Mouse (Mus musculus) hindbrain, embryonic 11.5 days (tissue): ENCODE measurements around the gene Trnp1. TPM values are rescaled to one million over a fixed set of nuclear protein-coding genes. Genes with fewer than 3 reads are reported as not detected.

ENCODE experiments used
- ATAC-seq: fragments of 200-750 bp; cut with Nextera tagmentation; 2 replicates; pipeline ENCODE4 v1.8.0; 2017; ENCODE audit warnings: mild to moderate bottlenecking, moderate TSS enrichment, moderate library complexity; ENCODE audit not compliant: low FRiP score
- DNase-seq: peaks from one replicate; pipeline ENCODE4 v3.0.0-alpha.2; 2015; ENCODE audit warnings: low spot score
- H3K27ac ChIP-seq: fragments of 300-500 bp; sonication (generic); 2 replicates; pipeline ENCODE4 v1.5.1; 2014; ENCODE audit warnings: mild to moderate bottlenecking, low read depth, low read length
- H3K27me3 ChIP-seq: fragments of 300-500 bp; sonication (generic); 2 replicates; pipeline ENCODE4 v1.6.1; 2014; ENCODE audit warnings: mild to moderate bottlenecking, low read length, moderate library complexity, mixed read lengths; ENCODE audit not compliant: control insufficient read depth, insufficient read depth
- H3K36me3 ChIP-seq: fragments of 300-500 bp; sonication (generic); 2 replicates; pipeline ENCODE4 v1.6.1; 2014; ENCODE audit warnings: mild to moderate bottlenecking, low read length, moderate library complexity, mixed read lengths; ENCODE audit not compliant: control insufficient read depth, insufficient read depth
- H3K4me1 ChIP-seq: fragments of 300-500 bp; sonication (generic); replicated peaks from 2 replicates; pipeline ENCODE4 v1.6.1; 2014; ENCODE audit warnings: low read length, mixed read lengths; ENCODE audit not compliant: control insufficient read depth, insufficient read depth
- H3K4me2 ChIP-seq: fragments of 300-500 bp; sonication (generic); replicated peaks from 2 replicates; pipeline ENCODE4 v1.6.1; 2014; ENCODE audit warnings: mild to moderate bottlenecking, low read depth, low read length
- H3K4me3 ChIP-seq: fragments of 300-500 bp; sonication (generic); 2 replicates; pipeline ENCODE4 v1.5.1; 2014; ENCODE audit warnings: low read depth, low read length
- H3K9ac ChIP-seq: fragments of 300-500 bp; sonication (generic); 2 replicates; pipeline ENCODE4 v1.6.1; 2014; ENCODE audit warnings: low read depth, low read length
- H3K9me3 ChIP-seq: fragments of 300-500 bp; sonication (generic); 2 replicates; pipeline ENCODE4 v1.6.1; 2016; ENCODE audit warnings: low read length; ENCODE audit not compliant: control insufficient read depth
- WGBS: fragments of 180-500 bp; shearing (Covaris S2); extraction: QIAGEN DNeasy Blood & Tissue Kit; methylation state at CpG from one replicate; pipeline ENCODE4 v1.1.7; 2014; 5-methylcytosine and 5-hydroxymethylcytosine counted together
- polyA plus RNA-seq: library from polyadenylated mRNA; unstranded; fragments of >200 nt; fragmentation: Nextera tagmentation; extraction: Ambion mirVana; gene quantifications from 2 replicates; pipeline ENCODE4 v1.2.1, GENCODE M21; 2014

Gene Trnp1
- polyA plus RNA-seq, 1 experiment from 2014 or later = 1.7 TPM

- H3K4me2 ChIP-seq = no peak overlapping the region
- no peaks in the 10 kb centered on the region for H3K9me3 ChIP-seq
- no peaks in the 10 kb centered on the region for H3K27me3 ChIP-seq
- WGBS = 57% methylated on average over 5 of the region's 5 CpGs
- H3K4me3 ChIP-seq = no peak overlapping the region
- H3K4me1 ChIP-seq = peaks cover 5% of the 10 kb centered on the region; the same call in 1 of the 2 replicates
- no peaks in the 10 kb centered on the region for H3K36me3 ChIP-seq
- H3K9ac ChIP-seq = no peak overlapping the region
- no peak for ATAC-seq
- DNase-seq = no peak
- no peak overlapping the region for H3K27ac ChIP-seq
These were observed 51.0 kb downstream of the Trnp1 start for GRCm38 (mm10) chr4:133447366-133447765.

- Histone ChIP-seq H3K4me1 (peaks cover 7% of the 10 kb centered on the region), H3K4me3 (no peak overlapping the region), H3K27me3 (no peaks in the 10 kb centered on the region), H3K27ac (no peak overlapping the region), H3K4me2 (no peak overlapping the region), H3K36me3 (no peaks in the 10 kb centered on the region), H3K9ac (no peak overlapping the region), H3K9me3 (no peaks in the 10 kb centered on the region)
- WGBS = 94% methylated on average over 5 of the region's 5 CpGs
- ATAC-seq = no peak
- DNase-seq = no peak
These were observed 52.6 kb downstream of the Trnp1 start for GRCm38 (mm10) chr4:133445727-133446126.

- no peaks in the 10 kb centered on the region for H3K36me3 ChIP-seq
- H3K4me1 ChIP-seq = peaks cover 12% of the 10 kb centered on the region; the same call in 1 of the 2 replicates
- H3K9me3 ChIP-seq = no peaks in the 10 kb centered on the region
- H3K4me2 ChIP-seq = no peak overlapping the region
- no peak overlapping the region for H3K9ac ChIP-seq
- DNase-seq (no peak), ATAC-seq (no peak)
- WGBS = 43% methylated on average over 5 of the region's 5 CpGs
- no peak overlapping the region for H3K27ac ChIP-seq
- H3K27me3 ChIP-seq = no peaks in the 10 kb centered on the region
- no peak overlapping the region for H3K4me3 ChIP-seq
These were observed 55.3 kb downstream of the Trnp1 start for GRCm38 (mm10) chr4:133443085-133443484.

- Histone ChIP-seq H3K27me3 (no peaks in the 10 kb centered on the region), H3K9me3 (no peaks in the 10 kb centered on the region), H3K4me2 (no peak overlapping the region), H3K36me3 (no peaks in the 10 kb centered on the region), H3K4me1 (peaks cover 12% of the 10 kb centered on the region; the same call in 1 of the 2 replicates), H3K4me3 (no peak overlapping the region), H3K9ac (no peak overlapping the region), H3K27ac (no peak overlapping the region)
- no peak for ATAC-seq
- DNase-seq = no peak
- WGBS = 48% methylated on average over 3 of the region's 3 CpGs
These were observed 56.2 kb downstream of the Trnp1 start for GRCm38 (mm10) chr4:133442194-133442593.

Other genes starting within 250 kb of the Trnp1 start
- gene Sytl1, start 235.4 kb downstream of the Trnp1 start, polyA plus RNA-seq = 0.59 and 1.2 TPM in 2 replicates
- gene Tmem222, start 220.8 kb downstream of the Trnp1 start, polyA plus RNA-seq = 80.7 and 82.8 TPM in 2 replicates
- 21.6 and 23.4 TPM in 2 replicates for gene Wdtc1, start 145.1 kb downstream of the Trnp1 start, polyA plus RNA-seq
- gene Slc9a1, start 128.8 kb downstream of the Trnp1 start, polyA plus RNA-seq = 5.7 and 5.8 TPM in 2 replicates
- 0.37 and 0.46 TPM in 2 replicates for gene Tent5b, start 18.4 kb downstream of the Trnp1 start, polyA plus RNA-seq
- gene Kdf1, start 20.4 kb upstream of the Trnp1 start, polyA plus RNA-seq = 1.0 and 1.7 TPM in 2 replicates
- 315 and 324 TPM in 2 replicates for gene Nudc, start 47.4 kb upstream of the Trnp1 start, polyA plus RNA-seq
- not detected in 2 replicates for gene Nr0b2, start 54.8 kb upstream of the Trnp1 start, polyA plus RNA-seq
- gene Gpatch3, start 76.2 kb upstream of the Trnp1 start, polyA plus RNA-seq = 6.9 and 8.9 TPM in 2 replicates
- 25.9 and 29.3 TPM in 2 replicates for gene Gpn2, start 85.8 kb upstream of the Trnp1 start, polyA plus RNA-seq
- 19.5 and 29.6 TPM in 2 replicates for gene Sfn, start 103.6 kb upstream of the Trnp1 start, polyA plus RNA-seq
- 2.0 and 2.8 TPM in 2 replicates for gene Zdhhc18, start 151.6 kb upstream of the Trnp1 start, polyA plus RNA-seq
- gene Pigv, start 174.1 kb upstream of the Trnp1 start, polyA plus RNA-seq = 10.0 and 10.7 TPM in 2 replicates